Mouse (Mus musculus) olfactory bulb, adult 2 months (tissue): Measurements from ENCODE around the gene Hmox1. TPM values are rescaled to one million over a fixed set of nuclear protein-coding genes. Genes with fewer than 3 reads are reported as not detected.

Experiments used
- H3K27ac ChIP-seq: fragments of 200-500 bp; 2 replicates; pipeline ENCODE4 v1.5.1; 2012; ENCODE audit warnings: low read depth, low read length; ENCODE audit not compliant: insufficient read depth
- H3K4me1 ChIP-seq: fragments of 200-500 bp; 2 replicates; pipeline ENCODE4 v1.6.1; 2012; ENCODE audit warnings: low read length; ENCODE audit not compliant: control insufficient read depth, insufficient read depth
- H3K4me3 ChIP-seq: fragments of 200-500 bp; 2 replicates; pipeline ENCODE4 v1.5.1; 2012; ENCODE audit warnings: mild to moderate bottlenecking, low read depth, low read length, moderate library complexity; ENCODE audit not compliant: insufficient read depth
- CTCF ChIP-seq: fragments of 200-500 bp; IDR thresholded peaks from 2 replicates; pipeline ENCODE4 v1.5.1; 2012; ENCODE audit warnings: low read depth, mild to moderate bottlenecking, low read length, moderate library complexity; ENCODE audit not compliant: insufficient read depth
- POLR2A ChIP-seq: fragments of 200-500 bp; IDR thresholded peaks from 2 replicates; pipeline ENCODE4 v1.6.1; 2012; ENCODE audit warnings: mild to moderate bottlenecking, low read depth, low read length, moderate library complexity; ENCODE audit not compliant: insufficient read depth
- WGBS: fragments of 180-500 bp; shearing (Covaris S2); methylation state at CpG from one replicate; pipeline ENCODE4 v1.1.7; 2018; 5-methylcytosine and 5-hydroxymethylcytosine counted together
- polyA plus RNA-seq: library from polyadenylated mRNA; stranded (reverse); fragments of >200 nt; gene quantifications from 2 replicates; pipeline ENCODE4 v1.2.4, GENCODE M21; 2012; ENCODE audit warnings: low replicate concordance; ENCODE audit not compliant: missing spikeins, insufficient read depth, insufficient read length

The Hmox1 gene
- polyA plus RNA-seq, 1 experiment = not detected

GRCm38 (mm10) chr8:75067287-75067686 lies 26.1 kb upstream of the Hmox1 start:
- H3K4me3 ChIP-seq = no peak overlapping the region
- 91% methylated on average over 6 of the region's 6 CpGs for WGBS
- TF ChIP-seq CTCF (no peak), POLR2A (no peak)
- H3K27ac ChIP-seq = no peak overlapping the region
- H3K4me1 ChIP-seq = no peaks in the 10 kb centered on the region

GRCm38 (mm10) chr8:75070297-75070696 lies 23.1 kb upstream of the Hmox1 start:
- WGBS = 86% methylated on average over 1 of the region's 1 CpGs
- no peak overlapping the region for H3K27ac ChIP-seq
- no peak for TF ChIP-seq POLR2A
- TF ChIP-seq CTCF = no peak

GRCm38 (mm10) chr8:75071627-75072346 lies 21.6 kb upstream of the Hmox1 start:
- Histone ChIP-seq H3K4me3 (no peak overlapping the region), H3K4me1 (no peaks in the 10 kb centered on the region), H3K27ac (no peak overlapping the region)
- TF ChIP-seq CTCF = peak; percentile 72
- TF ChIP-seq POLR2A = no peak
- 25% methylated on average over 4 of the region's 4 CpGs for WGBS

More at GRCm38 (mm10) chr8:75070297-75070696, 23.1 kb upstream of the Hmox1 start:
- H3K4me3 ChIP-seq = no peak overlapping the region
- no peaks in the 10 kb centered on the region for H3K4me1 ChIP-seq

- H3K4me3 ChIP-seq = no peak overlapping the region
- WGBS = 84% methylated on average over 1 of the region's 1 CpGs
- no peaks in the 10 kb centered on the region for H3K4me1 ChIP-seq
- TF ChIP-seq POLR2A = no peak
- no peak for TF ChIP-seq CTCF
- H3K27ac ChIP-seq = no peak overlapping the region
Measured at GRCm38 (mm10) chr8:75074876-75075275, 18.5 kb upstream of the Hmox1 start.

GRCm38 (mm10) chr8:75078215-75078614 lies 15.2 kb upstream of the Hmox1 start:
- no peak overlapping the region for H3K4me3 ChIP-seq
- WGBS = 83% methylated on average over 1 of the region's 1 CpGs
- TF ChIP-seq CTCF = no peak
- TF ChIP-seq POLR2A = no peak
- H3K4me1 ChIP-seq = no peaks in the 10 kb centered on the region
- no peak overlapping the region for H3K27ac ChIP-seq

GRCm38 (mm10) chr8:75078851-75079250 lies 14.6 kb upstream of the Hmox1 start:
- TF ChIP-seq CTCF (no peak), POLR2A (no peak)
- Histone ChIP-seq H3K4me1 (peaks cover 3% of the 10 kb centered on the region; the same call in 1 of the 2 replicates), H3K4me3 (no peak overlapping the region), H3K27ac (no peak overlapping the region)
- 97% methylated on average over 9 of the region's 9 CpGs for WGBS

- TF ChIP-seq POLR2A = no peak
- no peak for TF ChIP-seq CTCF
- H3K4me3 ChIP-seq = no peak overlapping the region
- 81% methylated on average over 9 of the region's 9 CpGs for WGBS
- H3K4me1 ChIP-seq = peaks cover 4% of the 10 kb centered on the region; the same call in 1 of the 2 replicates
- H3K27ac ChIP-seq = no peak overlapping the region
Measured at GRCm38 (mm10) chr8:75081364-75082040, 11.9 kb upstream of the Hmox1 start.

- TF ChIP-seq CTCF (no peak), POLR2A (no peak)
- Histone ChIP-seq H3K27ac (no peak overlapping the region), H3K4me3 (no peak overlapping the region), H3K4me1 (peaks cover 4% of the 10 kb centered on the region; the same call in 1 of the 2 replicates)
- 87% methylated on average over 6 of the region's 6 CpGs for WGBS
Measured at GRCm38 (mm10) chr8:75082181-75082805, 11.1 kb upstream of the Hmox1 start.

GRCm38 (mm10) chr8:75083846-75084245 lies 9.6 kb upstream of the Hmox1 start:
- no peak overlapping the region for H3K27ac ChIP-seq
- TF ChIP-seq POLR2A = no peak
- TF ChIP-seq CTCF = no peak
- 3% methylated on average over 17 of the region's 17 CpGs for WGBS
- peaks cover 6% of the 10 kb centered on the region; the same call in 1 of the 2 replicates for H3K4me1 ChIP-seq
- peak overlapping the region; percentile 26 for H3K4me3 ChIP-seq
